Mouse (Mus musculus) ES-E14 (cell line): ENCODE results near the gene Slc37a4. TPM values are rescaled to one million over a fixed set of nuclear protein-coding genes. Genes with fewer than 3 reads are reported as not detected.
A peak's percentile ranks its signal among the peaks of the same experiment; 100 is the strongest.

Experiments used
- DNase-seq: peaks from one replicate; pipeline ENCODE4 v3.0.0-alpha.2; 2013; ENCODE audit warnings: low read depth, low spot score
- H3K27ac ChIP-seq: 2 replicates; pipeline ENCODE4 v1.5.1; 2012; ENCODE audit warnings: low read depth, mild to moderate bottlenecking, low read length, moderate library complexity, mixed read lengths; ENCODE audit not compliant: poor library complexity, insufficient read depth, severe bottlenecking
- H3K36me3 ChIP-seq: 2 replicates; pipeline ENCODE4 v1.6.1; 2012; ENCODE audit warnings: mild to moderate bottlenecking, low read length, moderate library complexity, mixed read lengths; ENCODE audit not compliant: control insufficient read depth, poor library complexity, insufficient read depth, severe bottlenecking
- H3K4me1 ChIP-seq, 2 experiments: fragments of 150-350 bp in 1 of 2; sonication (generic) in 1 of 2; 2 replicates each; pipeline ENCODE4 v1.6.1; 2012; ENCODE audit warnings: low read length in 2 of 2, mild to moderate bottlenecking in 1 of 2, mixed read lengths in 1 of 2; ENCODE audit not compliant: control insufficient read depth in 2 of 2, insufficient read depth in 2 of 2, poor library complexity in 1 of 2
- H3K4me3 ChIP-seq, 2 experiments: fragments of 150-350 bp in 1 of 2; sonication (generic) in 1 of 2; 2 replicates each; pipeline ENCODE4 v1.5.1; 2012; ENCODE audit warnings: low read length in 2 of 2, low read depth in 1 of 2, mild to moderate bottlenecking in 1 of 2, mixed read lengths in 1 of 2; ENCODE audit not compliant: insufficient read depth in 1 of 2, poor library complexity in 1 of 2, severe bottlenecking in 1 of 2
- H3K9ac ChIP-seq: 2 replicates; pipeline ENCODE4 v1.6.1; 2012; ENCODE audit warnings: low read depth, mild to moderate bottlenecking, low read length, mixed read lengths; ENCODE audit not compliant: poor library complexity, insufficient read depth, severe bottlenecking
- H3K9me3 ChIP-seq: fragments of 150-350 bp; sonication (generic); 2 replicates; pipeline ENCODE4 v1.6.1; 2012; ENCODE audit warnings: low read depth, mild to moderate bottlenecking, low read length; ENCODE audit not compliant: control insufficient read depth, insufficient read depth
- CHD2 ChIP-seq: IDR thresholded peaks from 2 replicates; pipeline ENCODE4 v1.6.1; 2014; ENCODE audit warnings: mild to moderate bottlenecking, low read depth, low read length, inconsistent platforms
- HCFC1 ChIP-seq: IDR thresholded peaks from 2 replicates; pipeline ENCODE4 v1.6.1; 2012; ENCODE audit warnings: low read length, inconsistent platforms, borderline replicate concordance; ENCODE audit not compliant: insufficient read depth
- MAFK ChIP-seq: IDR thresholded peaks from 2 replicates; pipeline ENCODE4 v1.6.1; 2014; ENCODE audit warnings: mild to moderate bottlenecking, low read depth, low read length, inconsistent platforms; ENCODE audit not compliant: insufficient read depth
- ZC3H11A ChIP-seq: IDR thresholded peaks from 2 replicates; pipeline ENCODE4 v1.6.1; 2012; ENCODE audit warnings: low read depth, mild to moderate bottlenecking, inconsistent platforms, low read length, borderline replicate concordance
- ZNF384 ChIP-seq: IDR thresholded peaks from 2 replicates; pipeline ENCODE4 v1.6.1; 2012; ENCODE audit warnings: low read depth, low read length, inconsistent platforms
- in situ Hi-C, 2 experiments: fragments of 600-800 bp; cut with MboI; formaldehyde crosslinking; loops; one replicate each; pipeline ENCODE4 v1.15.1; 2025; ENCODE audit warnings: low sequenced_read_pairs in 2 of 2, inconsistent platforms in 1 of 2; ENCODE audit not compliant: unreplicated experiment in 2 of 2
- total RNA-seq: library from RNA; depleted of rRNA; stranded (reverse); fragments of 300-350 nt; gene quantifications from 2 replicates; pipeline ENCODE4 v1.2.3, GENCODE M21; 2012

Gene Slc37a4
- total RNA-seq, 1 experiment: 9.8 TPM

GRCm38 (mm10) chr9:44411601-44412130 is 15.0 kb downstream of the Slc37a4 start:
- H3K27ac ChIP-seq: no peak overlapping the region
- in situ Hi-C loops: no loop called here
- no peak overlapping the region for H3K9ac ChIP-seq
- DNase-seq: no peak
- H3K36me3 ChIP-seq: peaks cover 38% of the 10 kb centered on the region
- H3K4me3 ChIP-seq: no peak overlapping the region
- TF ChIP-seq ZNF384 (no peak), CHD2 (peak; percentile 60; the same call in 1 of the 2 replicates)
- H3K4me1 ChIP-seq: no peaks in the 10 kb centered on the region; a peak in 2 of 4 replicates
- no peaks in the 10 kb centered on the region for H3K9me3 ChIP-seq

GRCm38 (mm10) chr9:44412306-44412705 is 15.7 kb downstream of the Slc37a4 start:
- Histone ChIP-seq H3K36me3 (peaks cover 38% of the 10 kb centered on the region), H3K9ac (no peak overlapping the region), H3K4me1 (no peaks in the 10 kb centered on the region; a peak in 2 of 4 replicates), H3K4me3 (no peak overlapping the region), H3K9me3 (no peaks in the 10 kb centered on the region), H3K27ac (no peak overlapping the region)
- TF ChIP-seq ZNF384 (no peak), MAFK (no peak), ZC3H11A (no peak), HCFC1 (no peak), CHD2 (no peak)
- no peak for DNase-seq
- in situ Hi-C loops: no loop called here

GRCm38 (mm10) chr9:44412781-44413180 is 16.1 kb downstream of the Slc37a4 start:
- Histone ChIP-seq H3K4me1 (no peaks in the 10 kb centered on the region; a peak in 2 of 4 replicates), H3K36me3 (peaks cover 38% of the 10 kb centered on the region), H3K4me3 (no peak overlapping the region), H3K9me3 (no peaks in the 10 kb centered on the region), H3K27ac (no peak overlapping the region), H3K9ac (no peak overlapping the region)
- in situ Hi-C loops: no loop called here
- no peak for DNase-seq
- no peak for TF ChIP-seq HCFC1
- no peak for TF ChIP-seq MAFK
- TF ChIP-seq CHD2: no peak
- no peak for TF ChIP-seq ZC3H11A
- TF ChIP-seq ZNF384: no peak

- DNase-seq: no peak
- H3K4me3 ChIP-seq: peak overlapping the region; percentile 86 to 93
- H3K9me3 ChIP-seq: no peaks in the 10 kb centered on the region
- H3K27ac ChIP-seq: 0 out of 2 replicates have a peak overlapping the region, but pooled peaks have one; percentile 20
- peaks cover 11% of the 10 kb centered on the region for H3K36me3 ChIP-seq
- peak overlapping the region; percentile 79 for H3K9ac ChIP-seq
- peaks cover 0 to 2% of the 10 kb centered on the region in 2 experiments; a peak in 1 of 4 replicates for H3K4me1 ChIP-seq
- in situ Hi-C loops: no loop called here
- no peak for TF ChIP-seq ZNF384
- no peak for TF ChIP-seq ZC3H11A
- no peak for TF ChIP-seq CHD2
- no peak for TF ChIP-seq HCFC1
- TF ChIP-seq MAFK: no peak
These were observed 20.7 kb downstream of the Slc37a4 start for GRCm38 (mm10) chr9:44417156-44417891.
